Mouse (Mus musculus) urinary bladder, postnatal 25 days (tissue): ENCODE measurements at regions not wholly inside any gene's neighbourhood (a gene's known extent, or its start where the extent isn't known, plus 50 kb on each side); places are given as distances from the start of the nearest gene placed in this dataset.
"Not testable (repeated sequence)": the region's sequence is repeated elsewhere in the genome, so short reads cannot be mapped to it uniquely, and the experiment has no call there.

Experiments
- DNase-seq: peaks from one replicate; pipeline ENCODE4 v3.0.0; 2022; ENCODE audit warnings: low spot score

DNA sequence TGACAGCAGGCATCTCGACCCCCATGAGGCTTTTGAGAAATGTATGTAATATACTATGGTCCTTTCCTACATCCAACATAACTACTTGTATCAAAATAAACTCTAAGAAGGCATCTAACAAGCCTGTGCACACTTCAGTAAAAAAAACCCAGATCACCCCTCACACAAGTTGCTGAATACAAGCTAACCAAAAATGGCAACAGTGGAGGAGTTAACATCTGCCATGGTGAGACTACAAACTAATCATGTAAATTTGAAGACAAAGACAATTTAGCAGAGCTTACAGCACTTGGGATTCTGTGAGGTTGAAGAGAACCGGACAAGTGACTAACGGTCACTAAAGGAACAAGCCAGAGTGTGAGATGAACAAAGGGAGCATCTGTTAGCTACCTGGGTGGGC is 380.6 kb upstream of the Ngly1 start:
- DNase-seq, result no peak

DNA sequence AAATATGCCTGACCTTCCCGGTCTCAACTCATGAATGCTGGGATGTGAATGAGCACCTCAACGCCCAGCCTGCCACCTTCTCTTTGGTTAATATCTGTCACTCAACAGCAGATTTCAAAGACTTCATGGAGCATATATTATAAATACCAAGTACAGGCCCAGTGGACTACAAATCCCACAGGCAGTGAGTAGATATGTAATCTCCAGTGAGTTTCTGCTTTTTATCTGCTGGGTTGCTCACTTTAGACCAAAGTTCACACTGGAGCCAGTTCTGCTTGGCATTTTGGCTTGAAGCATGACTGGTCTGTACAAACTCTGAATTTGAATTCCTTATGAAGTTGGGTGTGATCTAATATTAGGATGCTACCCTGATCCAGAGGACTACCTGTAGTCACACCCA is 377.1 kb upstream of the Ngly1 start:
- DNase-seq, result no peak

DNA sequence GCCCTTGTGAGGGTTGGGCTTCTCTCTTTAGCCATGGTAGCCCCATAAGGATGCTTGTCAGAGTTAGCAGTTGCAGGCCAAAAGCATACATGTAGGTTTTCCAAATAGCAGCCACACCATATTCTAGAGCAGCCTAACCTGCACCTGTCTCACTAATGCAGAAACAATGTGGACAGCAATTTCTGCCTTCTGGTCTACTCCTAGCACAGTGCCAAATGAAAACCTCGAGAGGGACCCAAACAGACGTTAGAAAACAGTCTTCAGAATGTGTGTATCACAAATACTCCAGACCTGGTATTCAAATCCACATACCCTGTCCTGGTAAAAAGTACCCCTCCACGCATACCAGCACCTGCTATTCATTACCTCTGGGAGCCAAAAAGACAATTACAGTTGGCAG is 368.9 kb upstream of the Ngly1 start:
- no peak for DNase-seq

DNA sequence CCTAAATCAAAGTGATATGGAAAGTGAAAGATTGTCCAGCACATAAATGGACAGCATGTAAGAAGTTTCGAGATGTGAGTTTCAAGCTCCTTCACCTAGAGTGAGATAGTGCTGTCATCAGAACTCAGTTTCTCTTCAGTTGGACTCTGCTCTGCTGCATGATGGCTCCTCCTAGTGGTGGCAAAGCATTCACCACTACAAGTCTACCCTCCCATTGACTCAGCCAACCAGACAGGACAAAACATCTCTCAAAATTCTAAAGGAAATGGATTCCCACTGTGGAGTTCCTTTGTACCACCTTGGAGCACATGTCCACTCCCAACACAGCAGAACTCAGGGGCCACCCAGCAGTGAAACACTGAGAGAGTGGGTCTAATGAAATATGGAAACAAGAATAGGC is 367.8 kb upstream of the Ngly1 start:
- peak; percentile 13 for DNase-seq

DNA sequence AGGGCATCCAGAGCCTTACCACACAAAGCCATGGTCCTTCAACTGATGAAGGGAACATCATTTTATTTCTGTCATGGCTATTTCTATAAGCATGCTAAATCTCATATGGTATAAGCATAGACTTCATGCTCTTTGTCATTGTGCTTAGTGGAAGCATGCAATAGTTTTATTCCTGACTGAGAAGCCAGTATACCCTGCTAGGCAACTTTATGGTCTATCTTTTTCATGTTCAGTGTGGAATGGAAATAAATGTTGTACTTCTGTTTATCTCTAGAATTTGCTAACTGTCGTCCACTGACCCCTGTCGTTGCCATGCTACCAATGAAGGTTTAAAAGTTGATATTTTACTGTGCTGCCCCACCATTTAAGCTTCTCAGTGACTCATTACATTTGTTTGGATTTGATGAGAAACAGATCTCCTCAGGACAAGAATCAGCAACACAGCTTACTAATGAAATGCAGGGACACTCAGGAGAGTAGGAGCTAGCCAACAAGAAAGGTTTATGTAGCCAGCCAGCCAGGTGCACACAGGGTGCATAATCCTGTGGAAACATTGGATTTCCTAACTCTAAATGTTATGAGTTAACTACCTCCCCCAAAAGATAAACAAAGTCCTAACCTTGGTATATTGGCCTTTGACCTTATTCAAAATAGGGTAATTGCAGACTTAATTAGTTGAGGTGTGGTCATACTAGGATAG is 364.3 kb upstream of the Ngly1 start:
- no peak for DNase-seq

DNA sequence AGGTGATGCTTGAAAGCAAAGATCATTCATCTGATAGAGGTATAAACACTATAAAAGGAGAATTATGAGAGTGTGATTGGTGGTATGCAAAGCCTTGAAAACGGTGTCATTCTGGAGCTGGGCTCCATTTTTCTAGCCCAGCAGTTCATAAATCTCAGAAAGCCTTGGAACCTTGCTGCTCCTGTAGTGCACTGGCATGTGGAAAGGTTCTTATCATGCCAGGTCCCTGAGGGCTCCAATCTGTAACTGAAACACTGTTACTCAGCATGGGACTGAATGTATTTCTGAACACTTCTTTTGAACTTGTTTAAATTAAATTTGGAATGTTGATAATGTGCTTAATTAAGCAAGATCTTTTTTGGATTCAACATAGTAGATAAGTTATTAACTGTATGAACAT is 352.0 kb upstream of the Ngly1 start:
- DNase-seq, result no peak

DNA sequence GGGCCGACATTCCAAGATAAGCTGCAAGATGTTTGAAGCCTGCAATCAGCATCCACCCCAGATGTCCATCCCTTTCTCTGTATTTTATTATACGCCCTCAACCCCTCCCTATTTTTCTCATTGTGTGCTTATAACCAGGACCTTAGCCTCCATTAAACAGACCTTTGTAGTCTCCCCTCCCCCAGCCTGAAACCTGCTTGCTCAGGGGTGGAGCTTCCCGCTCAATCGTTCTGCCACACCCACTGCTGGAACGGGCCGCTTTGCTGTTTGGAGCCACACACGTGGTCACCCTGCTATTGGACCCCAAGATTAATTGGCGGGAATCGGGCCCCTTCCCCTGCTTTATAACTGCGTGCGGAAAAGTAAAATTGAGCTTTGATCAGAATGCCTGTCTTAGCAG is 342.7 kb upstream of the Ngly1 start:
- not testable (repeated sequence) for DNase-seq

DNA sequence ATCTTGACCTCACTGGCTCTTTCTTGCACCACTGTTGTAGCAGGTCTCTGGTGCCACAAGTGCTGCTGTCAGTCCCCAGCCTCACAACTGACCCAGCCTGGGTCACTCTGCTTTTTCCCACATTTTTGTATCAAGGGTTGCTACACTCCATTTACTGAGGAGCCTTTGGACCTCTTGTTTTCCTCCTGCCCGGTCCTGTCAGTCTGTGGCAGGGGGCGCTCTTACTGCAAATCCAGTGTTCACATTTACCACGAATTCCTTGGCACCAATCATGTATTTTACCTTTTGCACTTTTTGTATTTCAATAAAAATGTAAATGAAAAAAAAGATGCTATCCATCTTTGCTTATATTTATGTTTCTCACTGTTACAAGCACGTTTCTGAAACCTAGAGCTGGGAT is 335.9 kb upstream of the Ngly1 start:
- DNase-seq, result not testable (repeated sequence)

DNA sequence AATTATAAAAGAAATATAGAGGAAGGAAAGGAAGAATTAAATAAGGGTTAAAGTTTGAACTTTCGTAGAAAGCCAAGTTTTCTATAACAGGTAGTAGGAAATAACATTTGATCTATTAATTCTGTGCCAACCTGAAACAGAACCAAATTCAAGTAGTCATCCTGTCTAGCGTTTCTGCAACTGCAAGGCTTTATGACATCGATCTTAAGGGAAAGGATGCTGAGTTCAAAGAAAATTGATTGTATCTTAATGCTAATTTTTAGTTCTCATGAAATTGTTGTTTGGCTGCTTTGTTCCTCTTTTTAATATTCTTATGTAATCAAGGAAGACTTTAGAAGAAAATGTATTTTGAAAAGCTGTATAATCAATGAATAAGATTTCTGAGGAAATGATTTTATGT is 334.9 kb upstream of the Ngly1 start:
- no peak for DNase-seq

DNA sequence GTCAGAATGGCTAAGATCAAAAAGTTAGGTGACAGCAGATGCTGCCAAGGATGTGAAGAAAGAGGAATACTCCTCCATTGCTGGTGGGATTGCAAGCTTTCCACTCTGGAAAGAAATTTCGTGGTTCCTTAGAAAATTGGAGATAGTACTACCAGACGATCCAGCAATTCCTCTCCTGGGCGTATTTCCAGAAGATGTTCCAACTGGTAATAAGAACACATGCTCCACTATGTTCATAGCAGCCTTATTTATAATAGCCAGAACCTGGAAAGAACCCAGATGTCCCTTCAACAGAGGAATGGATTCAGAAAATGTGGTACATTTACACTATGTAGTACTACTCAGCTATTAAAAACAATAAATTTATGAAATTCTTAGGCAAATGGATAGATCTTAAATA is 324.4 kb upstream of the Ngly1 start:
- not testable (repeated sequence) for DNase-seq

DNA sequence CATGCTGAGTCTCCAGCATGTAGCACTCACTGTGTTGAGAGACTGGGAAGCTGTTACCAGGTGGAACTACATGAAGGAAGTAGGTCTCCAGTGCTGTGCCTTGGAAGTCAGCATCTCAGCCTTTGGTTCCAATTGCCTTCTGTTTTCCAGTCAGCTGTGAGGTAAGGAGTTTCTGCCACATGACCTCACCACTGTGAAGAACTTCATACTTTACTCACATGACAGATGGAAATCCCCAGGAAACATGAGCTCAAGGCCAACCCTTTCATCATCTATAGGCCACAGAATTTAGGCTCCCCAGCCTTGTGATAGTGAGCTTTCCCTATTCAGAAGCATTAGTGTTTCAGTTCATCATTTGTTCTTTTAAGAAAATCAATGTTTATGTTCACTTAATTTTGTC is 314.4 kb upstream of the Ngly1 start:
- DNase-seq, result no peak

DNA sequence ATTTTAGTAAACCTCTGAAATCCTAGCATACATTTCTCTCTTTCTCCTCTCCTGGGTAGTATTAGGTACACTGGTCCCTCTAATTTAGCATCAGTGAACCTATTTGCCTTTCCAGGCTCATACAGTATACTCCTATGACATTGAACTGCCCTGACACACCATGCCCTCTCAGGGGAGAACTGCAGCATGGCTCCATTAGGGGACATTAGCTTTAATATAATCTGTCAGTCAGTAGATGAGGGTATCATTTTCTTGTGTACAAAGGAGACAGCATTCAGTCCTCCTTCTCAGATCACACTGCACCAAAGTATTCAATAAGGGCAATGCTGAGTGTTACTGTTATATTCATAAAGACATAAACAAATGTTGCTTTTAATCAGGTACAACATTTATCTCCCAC is 278.8 kb upstream of the Ngly1 start:
- no peak for DNase-seq

DNA sequence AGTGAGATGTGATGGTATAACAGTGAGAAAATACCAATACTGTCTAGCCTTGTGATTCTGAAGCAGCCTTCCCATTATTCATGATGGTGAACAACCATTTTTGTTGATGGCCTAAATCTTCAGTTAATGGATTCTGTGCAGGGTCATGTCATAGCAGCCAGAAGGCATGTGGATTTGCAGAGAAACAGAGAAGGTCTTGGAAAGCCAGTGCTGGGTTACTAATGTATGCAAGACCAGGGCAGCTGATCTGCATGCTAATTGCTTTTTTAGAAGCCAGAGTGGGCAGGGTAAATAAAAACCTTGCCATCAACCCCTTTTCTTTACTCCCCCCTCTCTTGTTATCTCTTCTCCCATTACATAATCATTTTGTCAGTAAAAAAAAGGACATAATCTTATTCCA is 278.3 kb upstream of the Ngly1 start:
- DNase-seq, result no peak

DNA sequence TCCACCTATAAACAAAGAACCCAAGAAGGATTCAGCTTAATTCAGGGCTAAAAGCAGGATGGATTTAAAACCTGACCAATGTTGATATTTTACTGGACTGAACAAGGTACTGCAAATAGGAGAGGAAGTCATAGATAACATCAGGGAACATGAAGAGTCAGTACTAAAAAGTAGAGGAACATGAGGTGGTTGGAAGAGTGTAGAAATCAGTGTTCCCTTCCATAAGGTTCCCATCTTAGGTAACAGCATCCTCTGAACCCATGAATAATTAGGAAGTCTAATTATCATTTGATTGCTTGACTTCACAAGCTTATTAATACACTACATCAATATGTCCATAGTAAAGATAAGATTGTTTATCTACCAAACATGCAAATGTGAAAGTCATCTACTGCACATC is 277.8 kb upstream of the Ngly1 start:
- DNase-seq, result no peak

DNA sequence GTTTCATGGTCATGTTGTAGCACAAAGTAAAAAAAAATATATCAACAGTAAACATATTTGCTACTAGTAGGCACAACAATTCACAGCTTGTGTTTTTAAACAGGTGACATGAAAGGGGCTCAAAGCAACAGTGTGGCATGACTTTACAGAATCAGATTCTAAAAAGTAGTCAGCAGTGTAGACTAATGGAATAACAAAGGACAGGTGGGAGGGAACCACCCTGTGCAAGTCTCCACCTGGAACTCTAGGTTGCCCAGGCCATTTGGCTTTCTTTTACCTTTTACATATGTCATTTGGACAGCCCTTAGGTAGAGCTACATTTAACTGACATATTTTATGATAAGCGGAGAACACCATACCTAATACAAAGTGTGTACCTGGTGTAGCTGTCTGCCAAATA is 271.7 kb upstream of the Ngly1 start:
- DNase-seq, result no peak

DNA sequence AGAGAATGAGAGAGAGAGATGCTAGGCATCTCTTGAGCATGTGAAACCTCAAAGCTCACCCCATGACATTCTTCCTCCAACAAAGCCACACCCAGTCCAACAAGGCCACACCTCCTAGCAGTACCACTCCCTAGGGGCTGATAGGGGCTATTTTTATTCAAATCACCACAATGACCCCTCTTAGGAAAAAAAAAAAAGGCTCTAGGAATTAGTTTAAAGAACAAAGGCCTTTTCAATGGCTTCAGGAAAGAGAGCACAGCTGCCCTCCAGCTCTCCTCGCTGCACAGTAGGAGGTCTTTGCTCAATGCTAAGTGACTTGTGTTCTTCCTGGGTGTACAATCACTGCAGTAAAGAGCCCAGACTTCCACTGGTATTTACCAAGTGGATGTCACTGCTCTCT is 270.8 kb upstream of the Ngly1 start:
- no peak for DNase-seq

DNA sequence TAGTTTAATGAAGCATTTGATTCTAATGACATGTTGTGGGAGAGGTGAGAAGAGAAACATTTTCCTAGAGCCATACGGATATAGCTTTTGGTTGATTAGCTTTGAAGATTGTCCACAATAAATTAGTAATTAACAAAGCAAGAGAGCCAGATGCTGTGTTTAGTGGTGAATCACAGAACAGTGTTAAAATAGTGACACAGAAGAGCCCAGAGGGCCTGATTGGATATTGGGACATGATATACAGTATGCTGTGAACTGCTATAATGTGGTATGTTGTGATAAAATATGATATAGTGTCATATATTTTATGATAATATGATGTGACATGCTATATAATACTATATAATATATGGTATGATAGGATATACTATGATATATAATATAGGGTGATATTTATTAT is 243.7 kb upstream of the Ngly1 start:
- DNase-seq, result no peak

DNA sequence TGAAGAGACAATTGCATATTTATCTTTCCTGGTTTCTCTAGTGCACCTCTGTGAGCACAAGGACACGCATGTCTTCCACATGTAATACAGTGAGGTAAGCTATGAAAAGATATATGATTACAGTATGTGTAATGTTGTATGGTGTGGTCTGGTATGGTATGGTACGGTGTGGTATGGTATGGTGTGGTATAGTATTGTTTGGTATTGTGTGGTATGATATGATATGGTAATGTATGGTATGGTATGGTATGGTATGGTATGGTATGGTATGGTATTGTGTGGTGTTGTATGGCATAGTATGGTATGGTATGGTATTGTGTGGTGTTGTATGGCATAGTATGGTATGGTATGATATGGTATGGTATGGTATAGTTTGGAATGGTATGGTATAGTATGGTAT is 242.1 kb upstream of the Ngly1 start:
- DNase-seq, result no peak

DNA sequence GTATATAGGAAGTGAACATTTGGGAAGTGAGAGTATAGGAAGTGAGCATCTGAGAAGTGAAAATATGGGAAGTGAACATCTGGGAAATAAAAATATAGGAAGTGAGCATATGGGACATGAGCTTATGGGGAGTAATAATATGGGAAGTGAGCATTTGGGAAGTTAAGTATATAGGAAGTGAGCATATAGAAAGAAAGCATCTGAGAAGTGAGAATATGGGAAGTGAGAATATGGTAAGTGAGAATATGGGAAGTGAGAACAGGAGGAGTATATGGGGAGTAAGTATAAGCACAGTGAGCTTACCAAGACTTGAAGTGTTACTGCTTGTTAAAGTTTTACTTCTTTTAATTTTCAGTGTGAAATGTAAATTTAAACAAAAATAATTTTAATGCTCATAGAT is 239.3 kb upstream of the Ngly1 start:
- DNase-seq, result no peak

DNA sequence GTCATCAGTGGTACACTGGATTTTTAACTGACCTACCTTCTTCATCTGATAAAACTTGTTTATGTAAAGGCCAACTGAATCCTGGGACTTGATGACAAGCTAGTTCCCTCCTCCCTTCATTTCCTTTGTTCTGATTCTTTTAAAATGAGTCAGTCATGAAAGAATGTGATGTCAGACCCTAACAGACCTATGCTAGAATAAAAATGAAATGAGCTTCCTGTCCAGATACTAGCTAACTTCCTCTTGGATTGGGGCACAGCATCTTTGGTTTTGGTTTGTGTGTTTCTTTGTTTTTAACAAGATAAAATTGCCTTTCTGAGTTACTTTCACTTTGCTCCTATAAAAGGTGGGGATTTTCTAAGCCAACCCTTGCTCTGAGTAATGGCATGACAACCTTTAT is 225.2 kb upstream of the Ngly1 start:
- no peak for DNase-seq

DNA sequence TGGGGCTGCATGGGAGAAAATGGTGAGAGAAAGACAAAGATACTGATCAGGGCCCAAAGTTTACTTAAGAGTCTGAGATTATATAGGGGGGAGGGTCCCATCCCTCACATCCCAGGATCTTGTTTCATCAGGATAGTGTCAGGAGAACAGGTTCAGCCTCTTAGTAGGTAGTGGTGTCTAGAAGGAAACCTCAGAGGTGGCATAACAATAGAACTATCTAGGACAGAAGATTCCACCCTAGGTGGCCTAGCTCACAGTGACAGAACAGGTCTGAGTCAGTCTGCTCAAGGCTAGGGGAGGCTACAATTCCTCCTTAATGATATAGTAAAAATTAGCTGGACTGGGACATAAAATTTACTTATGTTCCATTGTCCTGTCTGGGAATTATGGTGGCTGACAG is 211.3 kb upstream of the Ngly1 start:
- DNase-seq, result no peak

DNA sequence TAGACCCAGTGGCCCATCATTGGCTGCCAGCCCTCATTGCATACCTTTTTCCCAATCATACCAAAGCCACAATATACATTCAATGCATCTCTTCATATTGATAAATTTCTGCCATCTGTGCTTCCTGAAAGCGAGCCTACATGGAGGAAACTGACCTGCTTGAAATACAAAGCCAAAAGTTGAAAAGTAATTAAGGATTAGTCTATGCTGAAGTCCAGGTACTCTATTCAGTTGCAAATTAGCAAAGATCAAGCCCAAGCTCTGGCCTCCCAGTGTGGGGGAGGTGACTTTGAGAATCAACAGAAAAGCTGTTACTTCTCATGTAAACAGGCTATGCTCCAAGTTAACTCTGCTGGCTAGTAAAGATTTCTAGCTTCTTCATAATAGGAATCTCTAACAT is 210.7 kb upstream of the Ngly1 start:
- DNase-seq, result no peak

DNA sequence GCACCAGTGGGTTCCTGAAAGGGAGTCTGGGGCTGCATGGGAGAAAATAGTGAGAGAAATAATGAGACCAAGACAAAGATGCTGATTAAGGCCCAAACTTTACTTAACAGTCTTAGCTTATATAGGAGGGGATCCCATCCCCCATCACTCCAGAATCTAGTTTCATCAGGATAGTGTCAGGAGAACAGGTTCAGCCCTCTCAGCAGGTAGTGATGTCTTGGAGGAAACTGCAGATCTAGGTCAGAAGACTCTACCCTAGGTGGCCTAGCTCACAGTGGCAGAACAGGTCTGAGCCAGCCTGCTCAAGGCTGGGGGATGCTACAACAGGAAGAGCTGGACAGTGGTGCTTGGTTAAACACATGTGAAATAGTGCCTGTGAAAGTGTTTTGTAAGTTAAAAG is 204.6 kb upstream of the Ngly1 start:
- no peak for DNase-seq

DNA sequence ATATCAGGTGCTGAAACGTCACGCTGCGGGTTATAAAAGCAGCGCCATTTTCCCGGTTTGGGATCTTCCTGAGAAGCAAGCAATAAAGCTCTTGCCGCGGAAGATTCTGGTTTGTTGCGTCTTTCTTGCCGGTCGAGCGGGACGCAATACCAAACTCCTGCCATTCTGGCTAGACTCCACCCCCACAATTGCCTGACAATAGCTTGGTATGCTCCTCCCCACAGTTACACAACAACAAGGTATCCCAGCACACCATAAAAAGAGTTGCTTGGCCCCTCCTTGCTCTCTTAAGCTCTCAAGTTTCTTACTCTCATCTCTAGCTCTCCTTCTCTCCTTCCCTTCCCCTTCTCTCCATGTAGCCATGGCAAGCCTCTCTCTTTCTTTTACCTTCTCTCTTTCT is 176.5 kb upstream of the Ngly1 start:
- not testable (repeated sequence) for DNase-seq

DNA sequence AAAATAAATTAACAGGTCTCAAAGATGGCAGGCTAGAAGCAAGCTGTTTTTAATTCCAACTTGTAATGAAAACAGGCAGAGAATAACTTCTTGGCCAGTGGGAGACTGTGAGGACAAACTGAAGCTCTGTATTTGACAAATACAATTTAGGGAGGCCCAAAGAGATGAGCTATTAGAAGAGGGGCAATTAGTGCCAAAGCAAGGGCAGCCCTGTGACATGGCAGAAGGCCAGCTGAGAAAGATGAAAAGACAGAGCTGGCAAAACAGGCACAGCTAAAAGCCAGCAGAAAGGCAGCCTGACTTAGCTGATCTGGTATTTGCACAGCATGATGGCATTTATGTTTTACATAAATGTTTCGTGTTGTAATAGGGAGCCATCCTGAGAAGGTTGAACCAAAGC is 175.0 kb upstream of the Ngly1 start:
- DNase-seq, result no peak
